Mouse (Mus musculus) heart, adult 2 months (tissue): ENCODE results near the gene Eif1b. TPM values are rescaled to one million over a fixed set of nuclear protein-coding genes. Genes with fewer than 3 reads are reported as not detected.

Experiments
- DNase-seq, 2 experiments: peaks; one replicate each; pipeline ENCODE4 v3.0.0; 2021
- H3K27ac ChIP-seq: fragments of 200-600 bp; 2 replicates; pipeline ENCODE4 v1.8.1; 2022
- H3K27me3 ChIP-seq: fragments of 200-500 bp; 2 replicates; pipeline ENCODE4 v1.6.1; 2012; ENCODE audit warnings: mild to moderate bottlenecking, low read length, inconsistent platforms, mixed read lengths; ENCODE audit not compliant: control insufficient read depth, insufficient read depth
- H3K36me3 ChIP-seq: fragments of 200-500 bp; 2 replicates; pipeline ENCODE4 v1.6.1; 2012; ENCODE audit warnings: low read length, inconsistent platforms; ENCODE audit not compliant: control insufficient read depth, insufficient read depth
- H3K4me1 ChIP-seq: fragments of 200-500 bp; 2 replicates; pipeline ENCODE4 v1.6.1; 2011; ENCODE audit warnings: low read length; ENCODE audit not compliant: control insufficient read depth, insufficient read depth
- H3K4me3 ChIP-seq: fragments of 200-600 bp; 2 replicates; pipeline ENCODE4 v1.8.1; 2022
- H3K79me2 ChIP-seq: fragments of 200-500 bp; replicated peaks from 2 replicates; pipeline ENCODE4 v1.6.1; 2012; ENCODE audit warnings: mild to moderate bottlenecking, inconsistent platforms, low read length, moderate library complexity, mixed read lengths; ENCODE audit not compliant: control insufficient read depth, insufficient read depth
- H3K9ac ChIP-seq: fragments of 200-500 bp; 2 replicates; pipeline ENCODE4 v1.6.1; 2012; ENCODE audit warnings: low read depth, mild to moderate bottlenecking, control low read depth, inconsistent platforms, low read length, mixed read lengths
- CTCF ChIP-seq: fragments of 200-600 bp; IDR thresholded peaks from 2 replicates; pipeline ENCODE4 v1.8.1; 2022; ENCODE audit warnings: antibody characterized with exemption, mild to moderate bottlenecking, moderate library complexity
- EP300 ChIP-seq: fragments of 200-500 bp; IDR thresholded peaks from 2 replicates; pipeline ENCODE4 v1.6.1; 2011; ENCODE audit warnings: low read depth, low read length, control low read depth; ENCODE audit not compliant: insufficient read depth
- POLR2A ChIP-seq: fragments of 200-500 bp; IDR thresholded peaks from 2 replicates; pipeline ENCODE4 v1.6.1; 2011; ENCODE audit warnings: mild to moderate bottlenecking, low read depth, low read length, control low read depth; ENCODE audit not compliant: insufficient read depth
- WGBS: fragments of 180-500 bp; shearing (Covaris S2); methylation state at CpG from one replicate; pipeline ENCODE4 v1.1.7; 2018; 5-methylcytosine and 5-hydroxymethylcytosine counted together
- intact Hi-C: fragments of 180-260 bp; cut with DNase I; formaldehyde crosslinking; loops from one replicate; pipeline ENCODE4 v1.15.1; 2025
- long read RNA-seq: library from polyadenylated mRNA; stranded (forward); transcript quantifications from one replicate; pipeline ENCODE4 v2.0.0, GENCODE M21; 2021
- polyA plus RNA-seq: library from polyadenylated mRNA; depleted of rRNA; stranded (reverse); fragments of >200 nt; gene quantifications from 2 replicates; pipeline ENCODE4 v1.2.3, GENCODE M21; 2012; rRNA removed
- total RNA-seq, 2 experiments: library from RNA; stranded (reverse); gene quantifications; 2 replicates each; pipeline ENCODE4 v1.2.3; 2021

Gene Eif1b
- total RNA-seq (10 to 100 TPM; 64.9 to 65.9 TPM), polyA plus RNA-seq (38.0 and 38.3 TPM in 2 replicates)
- long read RNA-seq, transcript Eif1b-201 (4 exons, 1,035 nt), result major isoform, 32 of 37 reads
- long read RNA-seq, partial matches to known transcripts, result 5 of 37 reads
- long read RNA-seq, other reads (novel, unspliced or antisense), result 0 of 37 reads

- peak within 1 kb of the TSS; percentile 90 for H3K27ac ChIP-seq
- peak within 1 kb of the TSS; percentile 90 for H3K4me3 ChIP-seq
- no peaks in the 10 kb centered on the region for H3K79me2 ChIP-seq
- no peaks in the 10 kb centered on the region for H3K36me3 ChIP-seq
- WGBS, result 5% methylated on average over 19 of the region's 19 CpGs
- intact Hi-C loops, result no loop called here
- no peaks in the 10 kb centered on the region for H3K27me3 ChIP-seq
- TF ChIP-seq CTCF (no peak), EP300 (no peak), POLR2A (no peak)
- peaks cover 2% of the 10 kb centered on the region; the same call in 1 of the 2 replicates for H3K4me1 ChIP-seq
- DNase-seq, result no peak
- H3K9ac ChIP-seq, result peak within 1 kb of the TSS; percentile 90
These were observed at the start of gene Eif1b for GRCm38 (mm10) chr9:120492010-120492399. Gene Eif1b, plus strand, starts transcription at chr9:120492232.

- Histone ChIP-seq H3K9ac (no peak overlapping the region), H3K4me1 (no peaks in the 10 kb centered on the region), H3K27ac (no peak overlapping the region), H3K36me3 (no peaks in the 10 kb centered on the region), H3K27me3 (no peaks in the 10 kb centered on the region), H3K79me2 (no peaks in the 10 kb centered on the region), H3K4me3 (no peak overlapping the region)
- no peak for TF ChIP-seq POLR2A
- TF ChIP-seq CTCF, result no peak
- no peak for TF ChIP-seq EP300
- DNase-seq, result no peak
- WGBS, result 79% methylated on average over 9 of the region's 9 CpGs
- intact Hi-C loops, result no loop called here
These were observed 47.4 kb upstream of the Eif1b start for GRCm38 (mm10) chr9:120444642-120445041.

- H3K27ac ChIP-seq, result no peak overlapping the region
- H3K36me3 ChIP-seq, result no peaks in the 10 kb centered on the region
- 75% methylated on average over 6 of the region's 6 CpGs for WGBS
- intact Hi-C loops, result no loop called here
- H3K79me2 ChIP-seq, result no peaks in the 10 kb centered on the region
- H3K27me3 ChIP-seq, result no peaks in the 10 kb centered on the region
- no peaks in the 10 kb centered on the region for H3K4me1 ChIP-seq
- TF ChIP-seq EP300 (no peak), CTCF (no peak), POLR2A (no peak)
- H3K9ac ChIP-seq, result no peak overlapping the region
- no peak for DNase-seq
- no peak overlapping the region for H3K4me3 ChIP-seq
These were observed 42.2 kb upstream of the Eif1b start for GRCm38 (mm10) chr9:120449696-120450329.

- Histone ChIP-seq H3K79me2 (no peaks in the 10 kb centered on the region), H3K27me3 (no peaks in the 10 kb centered on the region), H3K36me3 (no peaks in the 10 kb centered on the region), H3K4me1 (no peaks in the 10 kb centered on the region), H3K4me3 (no peak overlapping the region), H3K9ac (no peak overlapping the region), H3K27ac (no peak overlapping the region)
- no peak for DNase-seq
- WGBS, result 45% methylated on average over 9 of the region's 9 CpGs
- TF ChIP-seq EP300 (no peak), CTCF (no peak), POLR2A (no peak)
- intact Hi-C loops, result no loop called here
These were observed 36.0 kb upstream of the Eif1b start for GRCm38 (mm10) chr9:120455768-120456655.

- H3K4me3 ChIP-seq, result no peak overlapping the region
- H3K36me3 ChIP-seq, result no peaks in the 10 kb centered on the region
- no peaks in the 10 kb centered on the region for H3K79me2 ChIP-seq
- TF ChIP-seq EP300 (no peak), CTCF (no peak), POLR2A (no peak)
- no peak overlapping the region for H3K27ac ChIP-seq
- intact Hi-C loops, result no loop called here
- H3K9ac ChIP-seq, result no peak overlapping the region
- WGBS, result 85% methylated on average over 1 of the region's 1 CpGs
- no peak for DNase-seq
- no peaks in the 10 kb centered on the region for H3K4me1 ChIP-seq
- no peaks in the 10 kb centered on the region for H3K27me3 ChIP-seq
These were observed 21.6 kb upstream of the Eif1b start for GRCm38 (mm10) chr9:120470431-120470830.

GRCm38 (mm10) chr9:120481644-120482043, 10.4 kb upstream of the Eif1b start:
- H3K27ac ChIP-seq, result no peak overlapping the region
- TF ChIP-seq POLR2A (no peak), EP300 (no peak), CTCF (no peak)
- H3K27me3 ChIP-seq, result no peaks in the 10 kb centered on the region; the same call in 1 of the 2 replicates
- H3K4me3 ChIP-seq, result no peak overlapping the region
- DNase-seq, result no peak
- 77% methylated on average over 3 of the region's 3 CpGs for WGBS
- H3K9ac ChIP-seq, result no peak overlapping the region
- no peaks in the 10 kb centered on the region for H3K79me2 ChIP-seq
- no peaks in the 10 kb centered on the region for H3K4me1 ChIP-seq
- H3K36me3 ChIP-seq, result no peaks in the 10 kb centered on the region
- intact Hi-C loops, result no loop called here
